In genomic region chr1:75289376-75289775, GRCm38 (mm10) we compare ENCODE assay signal across 11 mouse cellular contexts. TPM values are rescaled to one million over a fixed set of nuclear protein-coding genes. Genes with fewer than 3 reads are reported as not detected.
DNase-seq lines count a peak whose midpoint lies in the region; ATAC-seq lines count a peak whose summit lies in the region.
"Had no signal": no experiment of that assay in that cellular context is flagged by ENCODE, and none has a peak within 500 bp of the region (broad histone marks: within the 10 kb centered on the region; RNA-seq: fewer than 3 reads in every experiment).

No protein-coding gene starts in this region.

- no peaks in the 10 kb centered on the region for H3K36me3 ChIP-seq in heart, embryonic 12.5 days
- no peaks in the 10 kb centered on the region for H3K36me3 ChIP-seq in midbrain, embryonic 13.5 days

- no peak overlapping the region for H3K4me2 ChIP-seq in heart, embryonic 12.5 days
- H3K4me2 ChIP-seq in midbrain, embryonic 13.5 days (replicated peaks): peak overlapping the region; percentile 23

- 0 out of 2 replicates have a peak, but pooled peaks cover 10% of the 10 kb centered on the region for H3K27me3 ChIP-seq in heart, embryonic 12.5 days (replicated peaks)
- no peaks in the 10 kb centered on the region for H3K27me3 ChIP-seq in midbrain, embryonic 13.5 days

- WGBS in heart, embryonic 12.5 days: 20% methylated on average over 7 of the region's 7 CpGs
- WGBS in midbrain, embryonic 13.5 days: 2% methylated on average over 7 of the region's 7 CpGs

- peak; percentile 55 to 58 for DNase-seq in heart, adult 18-20 months
- DNase-seq in brain, embryonic 18.5 days (ENCODE audit: low read depth, low spot score): peak; percentile 57
- DNase-seq in heart, postnatal 10 days: peak; percentile 49 to 56
- DNase-seq in thymus, adult 18-20 months: no peak
- no peak for DNase-seq in gastrocnemius, adult 8-10 months (ENCODE audit: low spot score in 2 of 2)

- intact Hi-C loops in heart, postnatal 10 days (cut with DNase I): no loop called here

- H3K4me3 ChIP-seq in heart, embryonic 12.5 days: no peak overlapping the region
- no peak overlapping the region for H3K4me3 ChIP-seq in midbrain, embryonic 13.5 days (replicated peaks)

- H3K9me3 ChIP-seq in heart, embryonic 12.5 days (replicated peaks): no peaks in the 10 kb centered on the region; the same call in 1 of the 2 replicates
- no peaks in the 10 kb centered on the region for H3K9me3 ChIP-seq in midbrain, embryonic 13.5 days

- H3K9ac ChIP-seq in heart, embryonic 12.5 days: no peak overlapping the region
- peak overlapping the region; percentile 49 for H3K9ac ChIP-seq in midbrain, embryonic 13.5 days (replicated peaks)

- H3K27ac ChIP-seq in heart, embryonic 12.5 days (ENCODE audit: poor library complexity, severe bottlenecking): no peak overlapping the region
- peak overlapping the region; percentile 94 for H3K27ac ChIP-seq in midbrain, embryonic 13.5 days
- H3K27ac ChIP-seq: macrophage had no signal

- peaks cover 22% of the 10 kb centered on the region for H3K4me1 ChIP-seq in heart, embryonic 12.5 days (replicated peaks)
- H3K4me1 ChIP-seq in midbrain, embryonic 13.5 days (replicated peaks): peaks cover 28% of the 10 kb centered on the region

- no peak for ATAC-seq in heart, embryonic 12.5 days (ENCODE audit: insufficient number of reproducible peaks, low FRiP score)
- ATAC-seq in midbrain, embryonic 13.5 days: peak; percentile 95
- no peak for ATAC-seq in inflammation-experienced regulatory T-cells, adult 6 months

RNA-seq across cellular contexts. Expression of gene Resp18, which starts 11.2 kb away (rescaled TPM):
- not detected for total RNA-seq in heart, adult 18-20 months (2021)
- not detected in 2 replicates for polyA plus RNA-seq in heart, embryonic 12.5 days (2016; fragmentation: Nextera tagmentation; extraction: Ambion mirVana)
- not detected for total RNA-seq in heart, postnatal 10 days (2021)
- 97.4 and 99.9 TPM in 2 replicates for polyA plus RNA-seq in midbrain, embryonic 13.5 days (2015; fragmentation: Nextera tagmentation; extraction: Ambion mirVana)
- polyA plus RNA-seq in inflammation-experienced regulatory T-cells, adult 6 months (2017; shearing (Covaris generic)): not detected
- not detected for total RNA-seq in gastrocnemius, adult 8-10 months (2022)
- total RNA-seq: hematopoietic stem cell, adult 5-6 weeks had no signal
- polyA plus RNA-seq: C2C12, macrophage had no signal

RNA-seq across cellular contexts. Expression of gene Ptprn, which starts 25.1 kb away (rescaled TPM):
- 1 to 10 TPM; 1.2 to 2.0 TPM for total RNA-seq in heart, adult 18-20 months (2021)
- 0.69 and 0.96 TPM in 2 replicates for polyA plus RNA-seq in heart, embryonic 12.5 days (2016; fragmentation: Nextera tagmentation; extraction: Ambion mirVana)
- under 1 TPM; 0.34 to 0.42 TPM for total RNA-seq in heart, postnatal 10 days (2021)
- 11.1 and 14.0 TPM in 2 replicates for polyA plus RNA-seq in midbrain, embryonic 13.5 days (2015; fragmentation: Nextera tagmentation; extraction: Ambion mirVana)
- polyA plus RNA-seq in inflammation-experienced regulatory T-cells, adult 6 months (2017; shearing (Covaris generic)): under 1 TPM in 1 of 3 experiments, not detected in 2; 0.36 TPM
- under 1 TPM in 3 of 4 experiments, not detected in 1; 0.07 to 0.31 (median 0.08) TPM for total RNA-seq in gastrocnemius, adult 8-10 months (2022)
- total RNA-seq: hematopoietic stem cell, adult 5-6 weeks had no signal

RNA-seq across cellular contexts. Expression of gene Dnpep, which starts 28.4 kb away (rescaled TPM):
- total RNA-seq in heart, adult 18-20 months (2021): 10 to 100 TPM; 80.9 to 88.3 TPM
- polyA plus RNA-seq in heart, embryonic 12.5 days (2016; fragmentation: Nextera tagmentation; extraction: Ambion mirVana): 113 TPM in 2 replicates
- 10 to 100 TPM; 92.2 to 92.7 TPM for total RNA-seq in heart, postnatal 10 days (2021)
- polyA plus RNA-seq in midbrain, embryonic 13.5 days (2015; fragmentation: Nextera tagmentation; extraction: Ambion mirVana): 155 and 161 TPM in 2 replicates
- 10 to 100 TPM; 52.9 to 68.4 (median 62.8) TPM for polyA plus RNA-seq in inflammation-experienced regulatory T-cells, adult 6 months (2017; shearing (Covaris generic))
- 10 to 100 TPM; 38.7 to 46.5 (median 44.1) TPM for total RNA-seq in gastrocnemius, adult 8-10 months (2022)

RNA-seq across cellular contexts. Expression of gene Dnajb2, which starts 53.2 kb away (rescaled TPM):
- total RNA-seq in heart, adult 18-20 months (2021): 100 to 1,000 TPM; 123 to 127 TPM
- 34.5 and 37.5 TPM in 2 replicates for polyA plus RNA-seq in heart, embryonic 12.5 days (2016; fragmentation: Nextera tagmentation; extraction: Ambion mirVana)
- 10 to 100 TPM; 58.3 to 61.4 TPM for total RNA-seq in heart, postnatal 10 days (2021)
- 47.6 and 56.7 TPM in 2 replicates for polyA plus RNA-seq in midbrain, embryonic 13.5 days (2015; fragmentation: Nextera tagmentation; extraction: Ambion mirVana)
- 1 to 10 TPM; 3.0 to 7.0 (median 5.8) TPM for polyA plus RNA-seq in inflammation-experienced regulatory T-cells, adult 6 months (2017; shearing (Covaris generic))
- 10 to 100 TPM; 84.3 to 97.1 (median 85.1) TPM for total RNA-seq in gastrocnemius, adult 8-10 months (2022)

RNA-seq across cellular contexts. Expression of gene A630095N17Rik, which starts 57.5 kb away (rescaled TPM):
- not detected for total RNA-seq in heart, adult 18-20 months (2021)
- polyA plus RNA-seq in heart, embryonic 12.5 days (2016; fragmentation: Nextera tagmentation; extraction: Ambion mirVana): not detected in 2 replicates
- not detected for total RNA-seq in heart, postnatal 10 days (2021)
- polyA plus RNA-seq in midbrain, embryonic 13.5 days (2015; fragmentation: Nextera tagmentation; extraction: Ambion mirVana): not detected in 2 replicates
- not detected for polyA plus RNA-seq in inflammation-experienced regulatory T-cells, adult 6 months (2017; shearing (Covaris generic))
- not detected for total RNA-seq in gastrocnemius, adult 8-10 months (2022)
- polyA plus RNA-seq: C2C12, macrophage had no signal

Comparison
In these comparisons a context has a peak if more than half of its experiments do, and no peak if none do; other contexts are left out.
1. DNase-seq: peak in heart, adult 18-20 months (2 of 2), brain, embryonic 18.5 days (single experiment) and heart, postnatal 10 days (2 of 2); none in thymus, adult 18-20 months (0 of 2) and gastrocnemius, adult 8-10 months (0 of 2).